Mouse (Mus musculus): ENCODE results near the gene Gm5751. TPM values are rescaled to one million over a fixed set of nuclear protein-coding genes. Genes with fewer than 3 reads are reported as not detected.

Gm5751 gene
- polyA plus RNA-seq, 1 experiment from 2014 or later, result not detected

- peak; percentile 85 for ATAC-seq (replicated peaks)
- WGBS, result 56% methylated on average over 9 of the region's 9 CpGs
- H3K27ac ChIP-seq, result 0 out of 2 replicates have a peak overlapping the region, but pooled peaks have one; percentile 42
Measured at GRCm38 (mm10) chrX:8921813-8922607, 48.0 kb downstream of the Gm5751 start.

GRCm38 (mm10) chrX:8927308-8927707 is 53.3 kb downstream of the Gm5751 start:
- Histone ChIP-seq H3K4me2 (no peak overlapping the region), H3K27me3 (replicated peaks) (no peaks in the 10 kb centered on the region), H3K27ac (no peak overlapping the region), H3K4me3 (no peak overlapping the region), H3K9me3 (no peaks in the 10 kb centered on the region), H3K4me1 (no peaks in the 10 kb centered on the region), H3K9ac (no peak overlapping the region), H3K36me3 (replicated peaks) (no peaks in the 10 kb centered on the region)
- ATAC-seq (replicated peaks), result no peak
- WGBS, result 30% methylated on average over 4 of the region's 4 CpGs

More at GRCm38 (mm10) chrX:8921813-8922607, 48.0 kb downstream of the Gm5751 start:
- Histone ChIP-seq H3K27me3 (replicated peaks) (no peaks in the 10 kb centered on the region), H3K9ac (no peak overlapping the region), H3K36me3 (replicated peaks) (no peaks in the 10 kb centered on the region), H3K4me1 (no peaks in the 10 kb centered on the region), H3K4me2 (no peak overlapping the region), H3K9me3 (no peaks in the 10 kb centered on the region), H3K4me3 (no peak overlapping the region)

Other genes with a start within 250 kb of the Gm5751 start
- gene Ssxb8, start 183.4 kb upstream of the Gm5751 start, polyA plus RNA-seq (2015; fragmentation: Nextera tagmentation; extraction: Ambion mirVana), result not detected in 2 replicates
- gene Ssx9, start 125.8 kb upstream of the Gm5751 start, polyA plus RNA-seq (2015; fragmentation: Nextera tagmentation; extraction: Ambion mirVana), result not detected in 2 replicates
- gene Ssxb5, start 70.6 kb upstream of the Gm5751 start, polyA plus RNA-seq (2015; fragmentation: Nextera tagmentation; extraction: Ambion mirVana), result not detected in 2 replicates
- not detected in 2 replicates for gene Gm6592, start 30.3 kb upstream of the Gm5751 start, polyA plus RNA-seq (2015; fragmentation: Nextera tagmentation; extraction: Ambion mirVana)
- 27.7 and 28.5 TPM in 2 replicates for gene B630019K06Rik, start 18.1 kb downstream of the Gm5751 start, polyA plus RNA-seq (2015; fragmentation: Nextera tagmentation; extraction: Ambion mirVana)
- gene Fthl17b, start 88.7 kb downstream of the Gm5751 start, polyA plus RNA-seq (2015; fragmentation: Nextera tagmentation; extraction: Ambion mirVana), result not detected in 2 replicates
- gene Fthl17c, start 102.3 kb downstream of the Gm5751 start, polyA plus RNA-seq (2015; fragmentation: Nextera tagmentation; extraction: Ambion mirVana), result not detected in 2 replicates
- not detected in 2 replicates for gene Fthl17d, start 112.5 kb downstream of the Gm5751 start, polyA plus RNA-seq (2015; fragmentation: Nextera tagmentation; extraction: Ambion mirVana)
- gene Fthl17e, start 159.2 kb downstream of the Gm5751 start, polyA plus RNA-seq (2015; fragmentation: Nextera tagmentation; extraction: Ambion mirVana), result not detected in 2 replicates
- gene Fthl17f, start 188.8 kb downstream of the Gm5751 start, polyA plus RNA-seq (2015; fragmentation: Nextera tagmentation; extraction: Ambion mirVana), result not detected in 2 replicates
- gene 4930402K13Rik, start 230.3 kb downstream of the Gm5751 start, polyA plus RNA-seq (2015; fragmentation: Nextera tagmentation; extraction: Ambion mirVana), result not detected in 2 replicates

Data from midbrain, embryonic 15.5 days (tissue).